Mouse (Mus musculus): ENCODE data around the gene Psmd11. TPM values are rescaled to one million over a fixed set of nuclear protein-coding genes. Genes with fewer than 3 reads are reported as not detected.

The Psmd11 gene
- total and polyA plus RNA-seq, 2 experiments from 2014 or later, result 24.6 to 278 TPM

DNA sequence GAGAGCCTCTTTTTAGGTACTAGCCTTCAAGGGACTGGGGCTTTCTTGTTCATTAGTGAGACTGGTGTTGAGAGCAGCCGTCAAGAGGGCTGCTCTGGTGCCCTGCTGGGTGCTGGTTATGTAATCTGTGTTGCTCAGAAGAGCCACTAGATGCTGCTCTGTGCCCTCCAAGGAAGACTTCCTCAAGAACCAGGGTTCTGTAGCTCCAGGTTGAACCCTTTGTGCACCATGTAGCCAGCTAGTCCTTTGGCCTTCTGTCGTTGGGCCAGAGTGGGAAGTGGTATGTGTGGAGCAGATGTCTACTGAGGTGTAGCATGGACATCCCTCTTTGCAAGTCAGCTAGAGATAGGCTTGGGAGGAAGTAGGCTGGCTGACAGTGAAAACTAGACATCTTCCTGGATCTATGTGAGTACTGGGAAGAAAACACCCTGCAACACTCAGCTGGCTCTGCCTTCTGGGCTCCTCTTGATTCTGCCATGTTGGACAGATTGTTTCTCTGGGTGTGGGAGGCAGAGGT, 45.8 kb downstream of the Psmd11 start:
- DNase-seq (ENCODE audit: low spot score) (peak; percentile 73), ATAC-seq (ENCODE audit: low FRiP score) (no peak)
- Histone ChIP-seq H3K27ac (ENCODE audit: low read depth, low read length) (no peak overlapping the region; the same call in 1 of the 2 replicates), H3K27me3 (ENCODE audit: insufficient read depth, low read length) (no peaks in the 10 kb centered on the region), H3K36me3 (ENCODE audit: insufficient read depth, low read length) (peaks cover 19% of the 10 kb centered on the region), H3K4me1 (ENCODE audit: insufficient read depth, low read length) (no peaks in the 10 kb centered on the region), H3K9ac (replicated peaks; ENCODE audit: low read length, poor library complexity, severe bottlenecking) (no peak overlapping the region), H3K4me3 (ENCODE audit: low read depth, low read length) (no peak overlapping the region), H3K4me2 (ENCODE audit: low read depth, low read length, poor library complexity, severe bottlenecking) (no peak overlapping the region), H3K9me3 (ENCODE audit: low read length) (no peaks in the 10 kb centered on the region)
- peak; percentile 78 for TF ChIP-seq CTCF (IDR thresholded peaks at IDR 0.05)
- 27% methylated on average over 2 of the region's 2 CpGs for WGBS

DNA sequence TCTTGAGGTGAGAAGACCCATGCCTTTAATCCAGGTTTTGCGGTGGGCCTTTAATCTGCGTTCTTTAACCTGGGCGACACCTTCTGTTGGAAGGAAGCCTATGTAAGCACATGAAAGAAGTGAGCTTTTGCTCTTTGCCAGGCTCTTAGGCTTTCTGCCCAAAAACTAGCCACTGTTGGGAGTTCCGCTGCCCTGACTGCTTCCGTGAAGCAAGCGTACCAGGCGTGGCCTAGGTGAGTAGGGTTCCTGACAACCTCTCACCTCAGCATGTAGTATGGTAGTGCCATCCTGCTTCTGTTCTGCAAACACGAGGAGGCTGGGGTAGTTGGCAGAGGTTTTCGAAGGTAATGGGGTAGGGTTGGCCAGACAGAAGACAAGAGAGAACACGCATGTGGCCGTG, 46.4 kb downstream of the Psmd11 start:
- Histone ChIP-seq H3K9me3 (ENCODE audit: low read length) (no peaks in the 10 kb centered on the region), H3K36me3 (ENCODE audit: insufficient read depth, low read length) (peaks cover 15% of the 10 kb centered on the region), H3K4me1 (ENCODE audit: insufficient read depth, low read length) (no peaks in the 10 kb centered on the region), H3K9ac (replicated peaks; ENCODE audit: low read length, poor library complexity, severe bottlenecking) (no peak overlapping the region), H3K27ac (ENCODE audit: low read depth, low read length) (no peak overlapping the region), H3K4me2 (ENCODE audit: low read depth, low read length, poor library complexity, severe bottlenecking) (no peak overlapping the region), H3K27me3 (ENCODE audit: insufficient read depth, low read length) (no peaks in the 10 kb centered on the region), H3K4me3 (ENCODE audit: low read depth, low read length) (no peak overlapping the region)
- 97% methylated on average over 11 of the region's 11 CpGs for WGBS
- TF ChIP-seq CTCF (IDR thresholded peaks at IDR 0.05), result no peak
- no peak for ATAC-seq (ENCODE audit: low FRiP score)
- no peak for DNase-seq (ENCODE audit: low spot score)

DNA sequence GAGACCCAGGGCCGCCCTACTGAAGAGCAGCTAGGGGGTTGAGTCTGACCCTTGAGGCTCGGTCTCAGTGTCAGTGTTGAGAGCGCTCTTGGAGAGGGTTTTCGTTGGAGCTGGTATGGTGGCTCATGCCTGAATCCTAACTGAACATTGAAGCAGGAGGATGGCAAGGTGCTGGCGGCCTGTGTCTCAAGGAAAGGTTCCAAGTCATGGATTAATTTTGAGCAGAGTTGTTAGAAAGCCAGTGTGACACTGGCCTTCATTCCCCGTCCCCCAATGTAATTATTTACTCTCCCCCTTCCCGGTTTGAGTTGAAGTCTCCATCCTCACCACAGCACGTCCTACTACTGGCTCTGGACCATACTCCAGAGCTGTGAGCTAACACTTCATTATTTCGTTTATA, 47.1 kb downstream of the Psmd11 start:
- no peaks in the 10 kb centered on the region for H3K9me3 ChIP-seq (ENCODE audit: low read length)
- no peak overlapping the region for H3K4me2 ChIP-seq (ENCODE audit: low read depth, low read length, poor library complexity, severe bottlenecking)
- peak overlapping the region; percentile 98; the same call in 1 of the 2 replicates for H3K27ac ChIP-seq (ENCODE audit: low read depth, low read length)
- no peak overlapping the region for H3K4me3 ChIP-seq (ENCODE audit: low read depth, low read length)
- peak overlapping the region; percentile 93; the same call in 1 of the 2 replicates for H3K9ac ChIP-seq (replicated peaks; ENCODE audit: low read length, poor library complexity, severe bottlenecking)
- DNase-seq (ENCODE audit: low spot score), result no peak
- ATAC-seq (ENCODE audit: low FRiP score), result no peak
- no peaks in the 10 kb centered on the region for H3K4me1 ChIP-seq (ENCODE audit: insufficient read depth, low read length)
- TF ChIP-seq CTCF (IDR thresholded peaks at IDR 0.05), result no peak
- WGBS, result 83% methylated on average over 9 of the region's 9 CpGs
- H3K27me3 ChIP-seq (ENCODE audit: insufficient read depth, low read length), result no peaks in the 10 kb centered on the region
- peaks cover 9% of the 10 kb centered on the region for H3K36me3 ChIP-seq (ENCODE audit: insufficient read depth, low read length)

DNA sequence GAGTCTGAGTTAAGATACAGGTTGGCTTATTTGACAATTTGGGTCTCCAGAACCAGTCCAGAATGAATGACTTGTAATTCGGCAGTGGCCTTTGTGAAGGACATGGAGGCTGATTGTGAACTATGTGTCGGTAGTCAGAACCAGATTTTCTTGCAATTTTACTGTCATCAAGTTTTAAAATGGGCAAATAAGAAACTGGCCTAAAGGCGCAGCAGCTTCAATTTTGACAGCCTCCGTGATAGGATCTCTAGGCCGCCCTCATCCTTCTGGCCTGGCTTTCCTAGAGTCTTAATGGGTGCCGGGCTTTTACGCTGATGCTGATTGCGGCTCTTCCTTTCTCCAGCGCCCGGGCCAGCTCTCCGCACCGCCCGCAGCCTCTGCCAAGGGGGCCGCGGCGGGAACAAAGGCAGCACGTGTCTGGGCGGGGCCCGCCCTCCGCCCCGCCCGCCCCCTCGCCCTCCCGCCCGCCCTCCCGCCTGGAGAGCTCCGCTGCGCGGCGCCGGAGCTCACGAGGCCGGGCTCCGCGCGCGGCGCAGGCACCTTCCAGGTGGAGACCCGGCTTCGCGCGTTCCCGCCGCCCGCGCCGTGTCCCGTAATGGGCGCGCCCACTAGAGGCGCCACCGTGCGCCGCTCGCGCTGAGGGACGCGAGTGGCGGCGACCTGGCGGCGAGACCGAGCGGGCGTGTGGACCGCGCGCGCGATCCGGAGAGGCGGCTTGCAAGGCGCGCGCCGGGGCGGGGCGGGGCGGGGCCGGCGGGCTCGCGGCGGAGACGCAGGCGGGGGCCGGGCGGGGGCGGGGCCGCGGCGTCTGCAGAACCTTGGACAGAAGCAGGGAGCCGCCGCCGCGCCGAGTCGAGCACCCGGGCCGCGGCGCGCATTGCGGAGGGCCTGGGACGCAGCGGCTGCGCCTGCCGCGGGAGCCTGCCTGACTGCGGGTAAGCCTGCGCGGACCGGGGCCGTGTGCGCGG, 48.1 kb downstream of the Psmd11 start, which contains the start of gene Cdk5r1:
TSS of gene Cdk5r1 (plus strand) at position 802 of the 968 bp plus-strand sequence.
- peak within 1 kb of the TSS; percentile 93 for H3K9ac ChIP-seq (replicated peaks; ENCODE audit: low read length, poor library complexity, severe bottlenecking)
- peak within 1 kb of the TSS; percentile 91 for H3K4me2 ChIP-seq (ENCODE audit: low read depth, low read length, poor library complexity, severe bottlenecking)
- 0 out of 2 replicates have a peak, but pooled peaks cover under 1% of the 10 kb centered on the region for H3K4me1 ChIP-seq (ENCODE audit: insufficient read depth, low read length)
- peak; percentile 96 for DNase-seq (ENCODE audit: low spot score)
- peak; percentile 76 for TF ChIP-seq CTCF (IDR thresholded peaks at IDR 0.05)
- H3K36me3 ChIP-seq (ENCODE audit: insufficient read depth, low read length), result peaks cover 9% of the 10 kb centered on the region
- peak; percentile 89 for ATAC-seq (ENCODE audit: low FRiP score)
- peak within 1 kb of the TSS; percentile 98 for H3K27ac ChIP-seq (ENCODE audit: low read depth, low read length)
- H3K27me3 ChIP-seq (ENCODE audit: insufficient read depth, low read length), result no peaks in the 10 kb centered on the region
- no peaks in the 10 kb centered on the region for H3K9me3 ChIP-seq (ENCODE audit: low read length)
- WGBS, result 1% methylated on average over 55 of the region's 116 CpGs
- peak within 1 kb of the TSS; percentile 89 for H3K4me3 ChIP-seq (ENCODE audit: low read depth, low read length)

DNA sequence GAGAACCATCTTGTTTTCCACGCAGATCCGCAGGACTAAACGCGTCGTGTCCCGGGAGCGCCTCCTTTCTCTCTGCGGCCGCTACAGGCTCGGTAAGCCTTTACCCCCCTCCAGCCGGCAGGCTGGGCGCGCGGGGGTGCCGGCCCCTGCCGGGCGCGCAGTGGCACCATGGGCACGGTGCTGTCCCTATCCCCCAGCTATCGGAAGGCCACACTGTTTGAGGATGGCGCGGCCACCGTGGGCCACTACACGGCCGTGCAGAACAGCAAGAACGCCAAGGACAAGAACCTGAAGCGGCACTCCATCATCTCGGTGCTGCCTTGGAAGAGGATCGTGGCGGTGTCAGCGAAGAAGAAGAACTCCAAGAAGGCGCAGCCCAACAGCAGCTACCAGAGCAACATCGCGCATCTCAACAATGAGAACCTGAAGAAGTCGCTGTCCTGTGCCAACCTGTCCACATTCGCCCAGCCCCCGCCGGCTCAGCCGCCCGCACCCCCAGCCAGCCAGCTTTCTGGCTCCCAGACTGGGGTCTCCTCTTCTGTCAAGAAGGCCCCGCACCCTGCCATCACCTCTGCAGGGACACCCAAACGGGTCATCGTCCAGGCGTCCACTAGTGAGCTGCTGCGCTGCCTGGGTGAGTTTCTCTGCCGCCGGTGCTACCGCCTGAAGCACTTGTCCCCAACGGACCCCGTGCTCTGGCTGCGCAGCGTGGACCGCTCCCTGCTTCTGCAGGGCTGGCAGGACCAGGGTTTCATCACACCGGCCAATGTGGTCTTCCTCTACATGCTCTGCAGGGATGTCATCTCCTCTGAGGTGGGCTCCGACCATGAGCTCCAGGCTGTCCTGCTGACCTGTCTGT, 49.2 kb downstream of the Psmd11 start:
- WGBS, result 4% methylated on average over 51 of the region's 55 CpGs
- peak; percentile 27 for ATAC-seq (ENCODE audit: low FRiP score)
- DNase-seq (ENCODE audit: low spot score), result peak; percentile 42
- peak overlapping the region; percentile 93 for H3K9ac ChIP-seq (replicated peaks; ENCODE audit: low read length, poor library complexity, severe bottlenecking)
- peak overlapping the region; percentile 89 for H3K4me3 ChIP-seq (ENCODE audit: low read depth, low read length)
- H3K4me1 ChIP-seq (ENCODE audit: insufficient read depth, low read length), result peaks cover 8% of the 10 kb centered on the region; the same call in 1 of the 2 replicates
- H3K4me2 ChIP-seq (ENCODE audit: low read depth, low read length, poor library complexity, severe bottlenecking), result peak overlapping the region; percentile 91
- H3K27me3 ChIP-seq (ENCODE audit: insufficient read depth, low read length), result no peaks in the 10 kb centered on the region
- H3K9me3 ChIP-seq (ENCODE audit: low read length), result no peaks in the 10 kb centered on the region
- peaks cover 9% of the 10 kb centered on the region for H3K36me3 ChIP-seq (ENCODE audit: insufficient read depth, low read length)
- TF ChIP-seq CTCF (IDR thresholded peaks at IDR 0.05), result no peak
- peak overlapping the region; percentile 98 for H3K27ac ChIP-seq (ENCODE audit: low read depth, low read length)
